Mouse (Mus musculus): Measurements from ENCODE around the gene Ephx3. TPM values are rescaled to one million over a fixed set of nuclear protein-coding genes. Genes with fewer than 3 reads are reported as not detected.

Ephx3 gene
- total and polyA plus RNA-seq, 3 experiments = 0.24 to 0.30 TPM; not detected in 1

DNA sequence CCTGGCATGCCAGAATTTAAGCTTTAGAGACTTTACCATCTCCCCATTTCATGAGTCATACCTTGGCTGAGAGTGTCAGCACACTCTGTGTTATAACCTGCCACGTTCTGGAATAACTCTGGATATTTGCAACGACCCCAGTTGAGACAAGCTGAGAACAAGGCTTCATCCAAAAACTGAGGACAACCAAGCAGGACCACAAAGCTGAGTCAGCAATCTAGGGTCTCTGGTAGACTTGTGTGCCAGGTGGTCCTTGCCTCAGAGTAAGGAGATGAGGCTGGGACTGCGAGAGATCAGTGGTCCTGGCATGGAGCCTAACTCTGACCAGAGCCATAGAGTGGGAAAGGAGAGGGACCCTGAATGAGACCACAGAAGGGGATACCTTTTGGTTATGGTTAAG is 13.6 kb upstream of the Ephx3 start:
- H3K4me1 ChIP-seq (ENCODE audit: control insufficient read depth in 1 of 2, insufficient read depth in 2 of 2) = no peaks in the 10 kb centered on the region
- DNase-seq (ENCODE audit: extremely low read depth) = no peak
- no peak overlapping the region for H3K27ac ChIP-seq (ENCODE audit: insufficient read depth, low read depth)
- no peak overlapping the region for H3K4me2 ChIP-seq (ENCODE audit: insufficient read depth, low read depth, poor library complexity, severe bottlenecking)
- H3K9ac ChIP-seq (ENCODE audit: insufficient read depth, low read depth) = no peak overlapping the region
- dilution Hi-C loops (cut with MboI; ENCODE audit: extremely low pct_ligation_motif_present, extremely low pct_unique_long_range_greater_than_20kb, low sequenced_read_pairs) = no loop called here
- no peaks in the 10 kb centered on the region for H3K9me3 ChIP-seq (replicated peaks; ENCODE audit: low read length)
- H3K36me3 ChIP-seq (replicated peaks in 1 of 2; ENCODE audit: control insufficient read depth in 1 of 2, insufficient read depth in 1 of 2, low read length in 1 of 2) = peaks cover 90 to 99% of the 10 kb centered on the region in 2 experiments
- no peak for TF ChIP-seq TBP (conservative IDR thresholded peaks at IDR 0.05; ENCODE audit: low read depth, low read length)
- peak; percentile 74 for TF ChIP-seq MAFK (IDR thresholded peaks at IDR 0.05; ENCODE audit: insufficient replicate concordance, low read length)
- no peaks in the 10 kb centered on the region for H3K27me3 ChIP-seq (replicated peaks)
- in situ Hi-C loops (cut with MboI; ENCODE audit: low pct_ligation_motif_present, low pct_unique_long_range_greater_than_20kb, low sequenced_read_pairs) = loop anchor here (10.0 kb wide), 1 partner anchor 58 kb away; no protein-coding TSS in a partner anchor
- H3K4me3 ChIP-seq (replicated peaks in 1 of 3; ENCODE audit: low read depth in 2 of 3, low read length in 2 of 3, poor library complexity in 1 of 3) = no peak overlapping the region
- H3K79me2 ChIP-seq (replicated peaks; ENCODE audit: control insufficient read depth, extremely low read depth, insufficient read depth, poor library complexity, severe bottlenecking) = no peaks in the 10 kb centered on the region

DNA sequence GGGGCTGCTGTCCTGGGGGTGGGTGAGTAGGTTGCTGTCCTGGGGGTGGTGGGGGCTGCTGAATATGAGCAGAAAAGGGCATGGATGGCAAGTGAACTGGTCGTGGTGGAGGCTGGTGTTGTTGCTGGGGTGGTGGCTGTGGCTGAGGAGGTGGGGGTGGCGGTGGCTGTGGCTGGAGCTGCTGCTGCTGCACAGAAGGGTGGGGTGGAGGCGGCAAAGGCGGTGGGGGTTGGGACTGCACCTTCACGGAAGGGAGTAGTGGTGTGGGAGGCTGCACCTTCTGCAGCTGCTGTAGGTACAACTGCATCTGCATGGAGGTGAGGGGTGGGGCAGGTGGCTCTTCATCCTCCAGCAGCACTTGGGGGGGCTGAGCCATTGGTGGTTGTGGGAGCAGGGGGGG is 11.7 kb upstream of the Ephx3 start:
- H3K9ac ChIP-seq (ENCODE audit: insufficient read depth, low read depth) = no peak overlapping the region

DNA sequence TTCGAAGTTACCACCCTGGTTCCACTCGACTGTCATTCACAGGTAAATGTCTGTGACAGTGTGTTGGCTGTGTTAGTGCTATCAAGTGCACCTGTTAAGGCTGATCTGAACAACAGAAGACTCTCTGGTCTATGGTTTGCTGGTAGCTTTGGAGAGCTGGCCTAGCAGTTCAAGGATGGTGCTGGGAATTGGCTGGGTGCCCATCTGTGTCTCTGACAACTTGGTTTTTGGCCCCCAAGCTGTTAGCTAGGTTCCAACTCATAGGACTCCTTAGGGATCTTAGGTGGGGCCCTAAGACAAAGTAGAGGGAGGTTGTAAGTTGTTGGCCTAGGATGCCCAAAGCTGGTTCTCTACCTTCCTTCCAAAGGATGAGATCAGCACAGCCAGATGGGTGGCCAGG is 10.4 kb upstream of the Ephx3 start:
- Histone ChIP-seq H3K9ac (ENCODE audit: insufficient read depth, low read depth) (no peak overlapping the region), H3K79me2 (replicated peaks; ENCODE audit: control insufficient read depth, extremely low read depth, insufficient read depth, poor library complexity, severe bottlenecking) (no peaks in the 10 kb centered on the region), H3K27ac (ENCODE audit: insufficient read depth, low read depth) (no peak overlapping the region), H3K27me3 (replicated peaks) (no peaks in the 10 kb centered on the region), H3K9me3 (replicated peaks; ENCODE audit: low read length) (no peaks in the 10 kb centered on the region), H3K4me2 (ENCODE audit: insufficient read depth, low read depth, poor library complexity, severe bottlenecking) (no peak overlapping the region), H3K4me3 (replicated peaks in 1 of 3; ENCODE audit: low read depth in 2 of 3, low read length in 2 of 3, poor library complexity in 1 of 3) (no peak overlapping the region), H3K4me1 (ENCODE audit: control insufficient read depth in 1 of 2, insufficient read depth in 2 of 2) (peaks cover 2 to 3% of the 10 kb centered on the region in 2 experiments; a peak in 1 of 4 replicates), H3K36me3 (replicated peaks in 1 of 2; ENCODE audit: control insufficient read depth in 1 of 2, insufficient read depth in 1 of 2, low read length in 1 of 2) (peaks cover 93 to 98% of the 10 kb centered on the region in 2 experiments)
- dilution Hi-C loops (cut with MboI; ENCODE audit: extremely low pct_ligation_motif_present, extremely low pct_unique_long_range_greater_than_20kb, low sequenced_read_pairs) (no loop called here), in situ Hi-C loops (cut with MboI; ENCODE audit: low pct_ligation_motif_present, low pct_unique_long_range_greater_than_20kb, low sequenced_read_pairs) (loop anchor here (10.0 kb wide), 1 partner anchor 55 kb away; no protein-coding TSS in a partner anchor)
- TF ChIP-seq CHD2 (IDR thresholded peaks at IDR 0.05; ENCODE audit: low read length) (no peak), POLR2AphosphoS2 (IDR thresholded peaks at IDR 0.05; ENCODE audit: low read depth, low read length) (no peak), TBP (conservative IDR thresholded peaks at IDR 0.05; ENCODE audit: low read depth, low read length) (no peak), RAD21 (IDR thresholded peaks at IDR 0.05; ENCODE audit: low read depth, low read length) (no peak), NELFE (IDR thresholded peaks at IDR 0.05; ENCODE audit: low read depth, low read length) (no peak), USF2 (conservative IDR thresholded peaks at IDR 0.05; ENCODE audit: low read depth, low read length) (no peak), GABPA (IDR thresholded peaks at IDR 0.05; ENCODE audit: insufficient replicate concordance, low read depth, low read length) (no peak), UBTF (IDR thresholded peaks at IDR 0.05; ENCODE audit: low read depth, low read length) (no peak), MXI1 (IDR thresholded peaks at IDR 0.05; ENCODE audit: low read depth, low read length) (no peak), TCF12 (IDR thresholded peaks at IDR 0.05; ENCODE audit: low read depth, low read length) (no peak), EP300 (IDR thresholded peaks at IDR 0.05; ENCODE audit: low read length) (no peak), MAX (IDR thresholded peaks at IDR 0.05; ENCODE audit: low read length) (no peak)
- no peak for DNase-seq (ENCODE audit: extremely low read depth)

More for the DNA sequence above, 11.7 kb upstream of the Ephx3 start:
- Histone ChIP-seq H3K27ac (ENCODE audit: insufficient read depth, low read depth) (no peak overlapping the region), H3K9me3 (replicated peaks; ENCODE audit: low read length) (no peaks in the 10 kb centered on the region), H3K4me3 (replicated peaks in 1 of 3; ENCODE audit: low read depth in 2 of 3, low read length in 2 of 3, poor library complexity in 1 of 3) (no peak overlapping the region), H3K79me2 (replicated peaks; ENCODE audit: control insufficient read depth, extremely low read depth, insufficient read depth, poor library complexity, severe bottlenecking) (no peaks in the 10 kb centered on the region), H3K36me3 (replicated peaks in 1 of 2; ENCODE audit: control insufficient read depth in 1 of 2, insufficient read depth in 1 of 2, low read length in 1 of 2) (peaks cover 91 to 99% of the 10 kb centered on the region in 2 experiments), H3K27me3 (replicated peaks) (no peaks in the 10 kb centered on the region), H3K4me1 (ENCODE audit: control insufficient read depth in 1 of 2, insufficient read depth in 2 of 2) (no peaks in the 10 kb centered on the region), H3K4me2 (ENCODE audit: insufficient read depth, low read depth, poor library complexity, severe bottlenecking) (no peak overlapping the region)
- TF ChIP-seq TBP (conservative IDR thresholded peaks at IDR 0.05; ENCODE audit: low read depth, low read length) (no peak), ETS1 (conservative IDR thresholded peaks at IDR 0.05; ENCODE audit: low read depth, low read length) (no peak), NELFE (IDR thresholded peaks at IDR 0.05; ENCODE audit: low read depth, low read length) (no peak), ZC3H11A (IDR thresholded peaks at IDR 0.05; ENCODE audit: low read depth, low read length) (no peak), ELF1 (IDR thresholded peaks at IDR 0.05; ENCODE audit: low read depth, low read length) (no peak), MEF2A (IDR thresholded peaks at IDR 0.05; ENCODE audit: borderline replicate concordance, low read depth, low read length) (no peak), NRF1 (IDR thresholded peaks at IDR 0.05; ENCODE audit: low read depth, low read length) (no peak), MYC (IDR thresholded peaks at IDR 0.05; ENCODE audit: low read depth, low read length) (no peak), USF2 (conservative IDR thresholded peaks at IDR 0.05; ENCODE audit: low read depth, low read length) (no peak), RAD21 (IDR thresholded peaks at IDR 0.05; ENCODE audit: low read depth, low read length) (no peak), POLR2AphosphoS2 (IDR thresholded peaks at IDR 0.05; ENCODE audit: low read depth, low read length) (no peak), MAFK (IDR thresholded peaks at IDR 0.05; ENCODE audit: insufficient replicate concordance, low read length) (no peak), PAX5 (IDR thresholded peaks at IDR 0.05; ENCODE audit: low read length) (no peak)
- in situ Hi-C loops (cut with MboI; ENCODE audit: low pct_ligation_motif_present, low pct_unique_long_range_greater_than_20kb, low sequenced_read_pairs) = loop anchor here (10.0 kb wide), 1 partner anchor 56 kb away; no protein-coding TSS in a partner anchor
- no peak for DNase-seq (ENCODE audit: extremely low read depth)
- dilution Hi-C loops (cut with MboI; ENCODE audit: extremely low pct_ligation_motif_present, extremely low pct_unique_long_range_greater_than_20kb, low sequenced_read_pairs) = no loop called here
